In the genomic region with DNA sequence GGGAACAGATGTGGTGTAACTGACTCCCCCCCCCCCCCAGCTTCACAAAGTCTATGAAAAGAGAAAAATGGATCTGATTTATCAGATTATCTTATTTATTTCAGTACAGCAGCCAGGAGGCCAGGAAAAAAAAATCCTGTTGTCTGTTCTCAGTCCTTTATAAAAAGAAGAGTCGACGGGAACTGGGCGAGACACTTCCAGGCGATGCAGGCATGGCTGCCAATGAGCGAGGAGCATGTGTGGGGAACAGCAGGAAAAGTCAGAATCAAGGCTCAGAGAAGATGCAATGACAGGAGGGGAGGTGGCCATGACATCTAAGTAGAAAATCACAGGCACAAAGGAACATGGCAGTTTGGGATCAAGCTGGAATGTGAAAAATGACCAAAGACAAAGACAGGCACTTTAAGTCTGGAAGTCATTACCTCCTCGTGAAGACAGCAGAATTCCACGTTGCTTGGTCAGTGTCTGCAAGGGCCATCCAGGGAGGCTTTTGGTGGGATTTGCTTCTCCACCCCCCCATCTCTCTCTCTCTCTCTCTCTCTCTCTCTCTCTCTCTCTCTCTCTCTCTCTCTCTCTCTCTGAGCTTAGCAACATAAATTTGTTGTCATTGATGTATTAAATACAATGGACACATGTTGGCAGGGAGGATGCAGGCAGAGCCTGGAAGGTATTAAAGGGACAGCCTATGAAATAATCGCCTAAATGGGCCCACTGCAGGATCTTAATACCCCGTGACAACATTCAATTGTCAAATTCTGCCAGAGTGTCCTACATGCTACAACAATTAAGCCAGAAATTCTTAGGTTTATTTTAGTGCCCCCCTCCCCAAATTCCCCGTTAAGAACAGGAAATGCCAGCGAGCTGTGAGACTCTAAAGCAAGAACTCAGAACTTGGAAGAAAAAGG, we compare ENCODE assay signal across 16 mouse cellular contexts.
DNase-seq lines count a peak whose midpoint lies in the region; ATAC-seq lines count a peak whose summit lies in the region.
"Had no signal": no experiment of that assay in that cellular context is flagged by ENCODE, and none has a peak within 500 bp of the region (broad histone marks: within the 10 kb centered on the region; RNA-seq: fewer than 3 reads in every experiment).

No protein-coding gene starts in this region.

- H3K27me3 ChIP-seq in forebrain, embryonic 14.5 days (replicated peaks; ENCODE audit: control insufficient read depth, insufficient read depth, low read length) = peaks cover 20% of the 10 kb centered on the region
- peaks cover 85% of the 10 kb centered on the region for H3K27me3 ChIP-seq in forebrain, embryonic 12.5 days
- H3K27me3 ChIP-seq in heart, embryonic 11.5 days (ENCODE audit: control insufficient read depth, insufficient read depth, low read length) = peaks cover 7% of the 10 kb centered on the region; the same call in 1 of the 2 replicates
- H3K27me3 ChIP-seq: hindbrain, embryonic 12.5 days had no signal

- H3K9ac ChIP-seq in forebrain, embryonic 14.5 days (ENCODE audit: low read length) = no peak overlapping the region
- no peak overlapping the region for H3K9ac ChIP-seq in forebrain, embryonic 12.5 days
- no peak overlapping the region for H3K9ac ChIP-seq in heart, embryonic 11.5 days (ENCODE audit: low read depth, low read length)
- H3K9ac ChIP-seq: hindbrain, embryonic 12.5 days; liver, embryonic 12.5 days; midbrain, embryonic 13.5 days had no signal

- H3K36me3 ChIP-seq in forebrain, embryonic 14.5 days (ENCODE audit: control insufficient read depth, insufficient read depth, low read length) = no peaks in the 10 kb centered on the region
- H3K36me3 ChIP-seq in forebrain, embryonic 12.5 days (replicated peaks) = no peaks in the 10 kb centered on the region
- H3K36me3 ChIP-seq in heart, embryonic 11.5 days (ENCODE audit: control insufficient read depth, insufficient read depth, low read length) = no peaks in the 10 kb centered on the region
- H3K36me3 ChIP-seq: heart, embryonic 10.5 days; hindbrain, embryonic 12.5 days; liver, embryonic 12.5 days; midbrain, embryonic 13.5 days had no signal

- no peaks in the 10 kb centered on the region for H3K9me3 ChIP-seq in forebrain, embryonic 14.5 days (replicated peaks; ENCODE audit: control insufficient read depth, low read length)
- no peaks in the 10 kb centered on the region for H3K9me3 ChIP-seq in forebrain, embryonic 12.5 days
- no peaks in the 10 kb centered on the region for H3K9me3 ChIP-seq in heart, embryonic 11.5 days (replicated peaks; ENCODE audit: control insufficient read depth, low read length)
- H3K9me3 ChIP-seq: heart, embryonic 10.5 days; hindbrain, embryonic 12.5 days; liver, embryonic 12.5 days; midbrain, embryonic 13.5 days had no signal

- peaks cover 14% of the 10 kb centered on the region for H3K4me1 ChIP-seq in forebrain, embryonic 14.5 days (ENCODE audit: control insufficient read depth, insufficient read depth, low read length)
- peaks cover 39% of the 10 kb centered on the region for H3K4me1 ChIP-seq in forebrain, embryonic 12.5 days
- H3K4me1 ChIP-seq in heart, embryonic 11.5 days (ENCODE audit: control insufficient read depth, insufficient read depth, low read length) = no peaks in the 10 kb centered on the region
- H3K4me1 ChIP-seq: liver, embryonic 12.5 days had no signal

- no peak for ATAC-seq in forebrain, embryonic 14.5 days
- ATAC-seq in forebrain, embryonic 12.5 days (ENCODE audit: low FRiP score) = no peak
- ATAC-seq in inflammation-experienced regulatory T-cells, adult 6 months = no peak
- no peak for ATAC-seq in heart, embryonic 11.5 days (replicated peaks; ENCODE audit: insufficient number of reproducible peaks, low FRiP score, low TSS enrichment)
- ATAC-seq: liver, embryonic 12.5 days; midbrain, embryonic 13.5 days had no signal

- H3K4me3 ChIP-seq in forebrain, embryonic 14.5 days (ENCODE audit: low read depth, low read length) = no peak overlapping the region
- H3K4me3 ChIP-seq in forebrain, embryonic 12.5 days (replicated peaks) = no peak overlapping the region
- H3K4me3 ChIP-seq in heart, embryonic 11.5 days (ENCODE audit: low read depth, low read length) = no peak overlapping the region
- H3K4me3 ChIP-seq: heart, embryonic 10.5 days; hindbrain, embryonic 12.5 days; liver, embryonic 12.5 days; midbrain, embryonic 13.5 days had no signal

- H3K27ac ChIP-seq in forebrain, embryonic 14.5 days (ENCODE audit: low read depth, low read length) = no peak overlapping the region
- no peak overlapping the region for H3K27ac ChIP-seq in forebrain, embryonic 12.5 days
- H3K27ac ChIP-seq in heart, embryonic 11.5 days (ENCODE audit: low read depth, low read length) = no peak overlapping the region
- H3K27ac ChIP-seq: heart, embryonic 10.5 days; hindbrain, embryonic 12.5 days; liver, embryonic 12.5 days; midbrain, embryonic 13.5 days had no signal

- DNase-seq in forebrain, embryonic 14.5 days (ENCODE audit: low spot score) = peak; percentile 31
- DNase-seq in retina, postnatal 1 day = peak; percentile 25
- DNase-seq in retina, embryonic 14.5 days (ENCODE audit: low spot score) = no peak
- peak; percentile 54 for DNase-seq in forelimb bud, embryonic 11.5 days (ENCODE audit: low read depth, low spot score)
- peak; percentile 2 for DNase-seq in skeletal muscle tissue, adult 2 months (ENCODE audit: low read depth, low spot score)
- DNase-seq: adrenal gland, adult 8-10 months; kidney, adult 9 months; lung, postnatal 14 days; spleen, adult 18-20 months had no signal

- H3K4me2 ChIP-seq in forebrain, embryonic 14.5 days (ENCODE audit: low read length) = no peak overlapping the region
- H3K4me2 ChIP-seq in forebrain, embryonic 12.5 days = no peak overlapping the region
- H3K4me2 ChIP-seq in heart, embryonic 11.5 days = no peak overlapping the region
- H3K4me2 ChIP-seq: hindbrain, embryonic 12.5 days; liver, embryonic 12.5 days; midbrain, embryonic 13.5 days had no signal

- 52% methylated on average over 11 of the region's 11 CpGs for WGBS in forebrain, embryonic 14.5 days
- 55% methylated on average over 11 of the region's 11 CpGs for WGBS in forebrain, embryonic 12.5 days
- WGBS in heart, embryonic 11.5 days (ENCODE audit: insufficient replicate concordance) = 59% methylated on average over 11 of the region's 11 CpGs
